Mouse (Mus musculus): Measurements from ENCODE around the gene Pgm5. TPM values are rescaled to one million over a fixed set of nuclear protein-coding genes. Genes with fewer than 3 reads are reported as not detected.

Gene Pgm5
- polyA plus RNA-seq, 1 experiment from 2014 or later, result 1.1 TPM

GRCm38 (mm10) chr19:24662346-24662745 lies 199.3 kb downstream of the Pgm5 start:
- Histone ChIP-seq H3K36me3 (no peaks in the 10 kb centered on the region), H3K4me3 (no peak overlapping the region), H3K27ac (no peak overlapping the region), H3K4me2 (replicated peaks) (no peak overlapping the region), H3K9me3 (no peaks in the 10 kb centered on the region), H3K9ac (no peak overlapping the region), H3K27me3 (replicated peaks) (no peaks in the 10 kb centered on the region), H3K4me1 (no peaks in the 10 kb centered on the region)
- 93% methylated on average over 2 of the region's 2 CpGs for WGBS
- ATAC-seq (ENCODE audit: low FRiP score, low read depth), result no peak

GRCm38 (mm10) chr19:24656981-24657380 lies 204.7 kb downstream of the Pgm5 start:
- no peak overlapping the region for H3K4me2 ChIP-seq (replicated peaks)
- 87% methylated on average over 3 of the region's 3 CpGs for WGBS

DNA sequence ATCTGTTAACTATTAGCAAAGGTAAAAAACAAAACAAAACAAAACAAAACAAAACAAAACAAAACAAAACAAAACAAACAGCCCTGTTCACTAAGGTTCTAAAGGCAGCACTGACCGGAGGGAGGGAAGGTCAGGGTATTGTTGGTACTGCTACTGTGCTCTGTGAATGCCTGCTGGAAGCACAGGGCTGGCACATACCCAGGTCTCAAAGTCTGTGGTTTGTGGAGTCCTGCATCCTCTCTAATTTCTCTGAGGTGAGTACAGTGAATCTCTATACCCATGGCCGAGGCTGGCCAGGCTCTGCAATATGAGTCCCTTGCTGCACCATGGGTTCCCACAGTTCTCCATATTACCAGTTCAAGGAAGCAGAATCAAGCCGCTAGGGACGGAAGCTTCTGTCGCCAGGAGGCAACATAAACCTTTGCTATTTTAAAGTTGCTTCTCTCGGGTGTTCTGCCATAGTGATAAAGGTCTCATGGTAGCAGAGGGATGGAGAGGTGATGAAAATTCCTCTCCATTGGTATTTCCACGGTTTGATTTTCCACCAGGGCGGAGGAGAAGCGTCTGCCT lies 208.3 kb downstream of the Pgm5 start:
- Histone ChIP-seq H3K27me3 (replicated peaks) (no peaks in the 10 kb centered on the region), H3K4me3 (no peak overlapping the region), H3K4me1 (0 out of 2 replicates have a peak, but pooled peaks cover 2% of the 10 kb centered on the region), H3K36me3 (no peaks in the 10 kb centered on the region), H3K4me2 (replicated peaks) (no peak overlapping the region), H3K27ac (no peak overlapping the region), H3K9me3 (no peaks in the 10 kb centered on the region), H3K9ac (no peak overlapping the region)
- 77% methylated on average over 9 of the region's 9 CpGs for WGBS
- ATAC-seq (ENCODE audit: low FRiP score, low read depth), result no peak

More at GRCm38 (mm10) chr19:24656981-24657380, 204.7 kb downstream of the Pgm5 start:
- Histone ChIP-seq H3K36me3 (no peaks in the 10 kb centered on the region), H3K9me3 (no peaks in the 10 kb centered on the region), H3K27me3 (replicated peaks) (no peaks in the 10 kb centered on the region), H3K9ac (no peak overlapping the region), H3K27ac (no peak overlapping the region), H3K4me3 (no peak overlapping the region), H3K4me1 (0 out of 2 replicates have a peak, but pooled peaks cover 2% of the 10 kb centered on the region)
- ATAC-seq (ENCODE audit: low FRiP score, low read depth), result no peak

DNA sequence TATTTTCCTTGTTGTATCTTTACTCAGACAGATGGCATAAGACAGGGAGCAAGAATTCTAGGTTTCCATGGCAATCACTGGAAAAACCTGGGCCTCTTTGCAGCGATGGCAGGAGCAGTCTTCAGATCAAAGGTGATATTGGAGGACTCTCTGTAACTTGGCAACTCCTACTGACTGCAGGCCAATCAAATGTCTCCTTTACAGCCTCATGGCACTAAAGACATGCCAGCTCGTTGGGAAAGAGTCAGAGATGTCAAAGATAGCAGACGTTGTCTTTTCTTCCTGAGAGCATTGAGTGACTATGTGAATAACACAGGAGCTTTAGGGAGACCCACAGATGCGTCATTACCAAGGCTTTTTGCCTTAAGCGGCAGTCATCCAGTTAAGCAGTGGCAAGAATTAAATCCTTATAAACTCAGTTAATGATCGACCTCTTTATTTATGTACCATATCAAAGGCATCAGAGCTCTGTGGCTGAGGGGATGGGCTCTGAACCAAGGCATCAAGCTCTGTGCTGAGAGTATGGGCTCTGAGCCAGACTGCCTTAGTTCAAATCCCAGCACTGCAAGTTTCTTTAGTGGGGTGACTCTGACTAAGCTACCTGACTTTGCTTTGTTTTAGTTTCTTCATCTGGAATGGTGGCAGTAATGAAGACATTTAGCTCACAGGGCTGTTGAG lies 209.2 kb downstream of the Pgm5 start:
- Histone ChIP-seq H3K4me2 (replicated peaks) (no peak overlapping the region), H3K4me3 (no peak overlapping the region), H3K9me3 (no peaks in the 10 kb centered on the region), H3K4me1 (0 out of 2 replicates have a peak, but pooled peaks cover 2% of the 10 kb centered on the region), H3K27me3 (replicated peaks) (no peaks in the 10 kb centered on the region), H3K27ac (no peak overlapping the region), H3K9ac (no peak overlapping the region), H3K36me3 (no peaks in the 10 kb centered on the region)
- no peak for ATAC-seq (ENCODE audit: low FRiP score, low read depth)
- 40% methylated on average over 6 of the region's 6 CpGs for WGBS

GRCm38 (mm10) chr19:24651595-24651994 lies 210.1 kb downstream of the Pgm5 start:
- no peak overlapping the region for H3K27ac ChIP-seq
- ATAC-seq (ENCODE audit: low FRiP score, low read depth), result no peak
- no peak overlapping the region for H3K4me2 ChIP-seq (replicated peaks)
- H3K27me3 ChIP-seq (replicated peaks), result no peaks in the 10 kb centered on the region
- H3K36me3 ChIP-seq, result no peaks in the 10 kb centered on the region
- no peak overlapping the region for H3K4me3 ChIP-seq
- 0 out of 2 replicates have a peak, but pooled peaks cover 2% of the 10 kb centered on the region for H3K4me1 ChIP-seq
- H3K9me3 ChIP-seq, result no peaks in the 10 kb centered on the region
- H3K9ac ChIP-seq, result no peak overlapping the region
- WGBS, result 54% methylated on average over 2 of the region's 2 CpGs

DNA sequence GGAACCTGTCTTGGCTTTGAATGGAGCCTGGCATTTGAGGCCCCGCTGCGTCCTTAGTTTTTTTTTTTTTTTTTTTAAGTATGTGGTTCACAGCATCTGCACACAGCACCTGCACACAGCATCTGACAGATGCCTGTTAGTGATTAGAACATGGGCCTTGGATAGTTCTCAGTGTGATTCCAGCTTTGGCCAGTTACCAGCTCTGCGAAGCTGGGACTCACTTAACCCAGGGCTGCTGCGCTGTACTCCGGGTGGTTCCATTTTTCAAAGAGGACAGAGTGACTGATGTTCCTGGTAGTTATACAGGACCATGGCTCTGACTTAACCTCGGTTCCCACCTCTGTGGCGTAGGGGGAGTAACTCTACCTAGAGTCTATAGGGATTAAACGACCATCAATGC lies 211.2 kb downstream of the Pgm5 start:
- WGBS, result 65% methylated on average over 8 of the region's 8 CpGs
- Histone ChIP-seq H3K4me2 (replicated peaks) (no peak overlapping the region), H3K27ac (no peak overlapping the region), H3K36me3 (no peaks in the 10 kb centered on the region), H3K27me3 (replicated peaks) (no peaks in the 10 kb centered on the region), H3K9ac (no peak overlapping the region), H3K4me1 (0 out of 2 replicates have a peak, but pooled peaks cover 2% of the 10 kb centered on the region), H3K9me3 (no peaks in the 10 kb centered on the region), H3K4me3 (no peak overlapping the region)
- no peak for ATAC-seq (ENCODE audit: low FRiP score, low read depth)

DNA sequence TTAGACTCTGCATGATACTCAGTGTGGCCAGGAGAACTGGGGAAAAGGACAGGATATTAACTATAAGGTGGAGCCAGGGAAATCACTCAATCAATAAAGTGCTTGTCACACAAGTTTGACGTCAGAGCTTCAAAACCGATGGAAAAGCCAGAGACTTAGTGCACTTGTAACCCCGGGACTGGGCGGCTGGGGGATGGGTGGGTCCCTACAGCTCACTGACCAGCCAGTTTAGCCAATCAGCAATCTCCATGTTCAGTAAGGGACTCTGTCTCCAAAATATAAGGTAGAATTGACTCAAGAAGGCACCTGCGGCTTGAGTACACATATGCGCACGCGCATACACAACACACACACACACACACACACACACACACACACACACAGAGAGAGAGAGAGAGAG lies 213.6 kb downstream of the Pgm5 start:
- Histone ChIP-seq H3K36me3 (no peaks in the 10 kb centered on the region), H3K9me3 (no peaks in the 10 kb centered on the region), H3K4me2 (replicated peaks) (no peak overlapping the region), H3K27ac (no peak overlapping the region), H3K9ac (no peak overlapping the region), H3K27me3 (replicated peaks) (no peaks in the 10 kb centered on the region), H3K4me3 (no peak overlapping the region), H3K4me1 (0 out of 2 replicates have a peak, but pooled peaks cover 2% of the 10 kb centered on the region)
- no peak for ATAC-seq (ENCODE audit: low FRiP score, low read depth)
- 83% methylated on average over 8 of the region's 8 CpGs for WGBS

DNA sequence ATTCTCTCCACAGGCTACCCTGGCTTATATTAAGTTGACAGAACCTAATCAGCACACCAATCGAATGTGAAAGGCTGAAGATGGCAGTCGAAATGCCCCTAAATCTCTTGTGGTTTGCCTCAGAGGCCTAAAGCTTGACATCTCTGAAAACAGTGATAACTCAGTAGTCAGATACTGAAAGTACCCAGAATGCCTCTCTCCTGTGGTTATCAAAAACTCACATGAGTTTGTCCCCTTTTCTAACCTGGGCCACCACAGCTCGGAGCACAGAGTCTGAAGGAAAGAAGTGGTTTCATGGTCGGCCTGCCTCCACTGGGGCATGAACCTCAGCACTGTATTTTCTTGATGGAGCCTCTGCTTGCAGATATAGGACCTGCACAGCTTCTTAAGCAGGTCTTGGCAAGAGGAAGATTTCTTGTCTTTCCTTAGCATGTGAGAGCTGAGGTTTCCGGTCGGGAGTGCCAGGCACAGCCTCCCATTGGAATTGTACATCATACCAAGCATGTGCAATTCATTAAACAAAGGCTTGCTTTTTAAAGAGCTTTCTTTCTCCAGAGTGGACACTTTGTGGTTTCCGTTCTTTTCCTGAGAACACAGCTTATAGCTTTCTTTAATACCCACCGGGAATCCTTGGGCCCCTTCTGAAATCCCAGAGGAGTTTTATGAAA lies 215.4 kb downstream of the Pgm5 start:
- 80% methylated on average over 8 of the region's 8 CpGs for WGBS
- no peak overlapping the region for H3K4me2 ChIP-seq (replicated peaks)
- H3K9me3 ChIP-seq, result no peaks in the 10 kb centered on the region
- no peak overlapping the region for H3K4me3 ChIP-seq
- no peak overlapping the region for H3K9ac ChIP-seq
- no peaks in the 10 kb centered on the region for H3K36me3 ChIP-seq
- H3K27me3 ChIP-seq (replicated peaks), result no peaks in the 10 kb centered on the region
- no peak overlapping the region for H3K27ac ChIP-seq
- no peaks in the 10 kb centered on the region for H3K4me1 ChIP-seq
- ATAC-seq (ENCODE audit: low FRiP score, low read depth), result no peak

DNA sequence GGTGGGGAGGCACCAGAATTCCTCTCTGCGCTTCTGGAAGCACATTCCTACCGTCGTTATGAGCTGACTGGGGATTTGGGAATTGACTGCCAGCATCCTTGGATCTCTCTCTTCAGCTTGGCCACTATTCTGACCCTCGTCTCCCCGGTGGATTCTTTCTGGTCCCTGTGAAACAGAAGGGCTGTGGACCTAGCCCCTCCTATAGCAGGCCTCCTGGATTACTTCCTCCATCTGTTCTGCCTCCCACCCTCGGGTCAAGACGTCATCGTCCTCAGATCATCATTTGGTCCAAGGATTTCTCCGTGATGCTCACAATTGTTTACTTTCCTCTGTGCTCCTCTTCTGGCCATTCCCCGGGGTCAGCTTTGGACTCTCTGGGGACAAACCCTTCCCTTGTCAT lies 216.7 kb downstream of the Pgm5 start:
- H3K4me1 ChIP-seq, result no peaks in the 10 kb centered on the region
- H3K36me3 ChIP-seq, result no peaks in the 10 kb centered on the region
- H3K4me2 ChIP-seq (replicated peaks), result no peak overlapping the region
- no peaks in the 10 kb centered on the region for H3K27me3 ChIP-seq (replicated peaks)
- H3K27ac ChIP-seq, result no peak overlapping the region
- ATAC-seq (ENCODE audit: low FRiP score, low read depth), result no peak
- no peak overlapping the region for H3K4me3 ChIP-seq
- no peaks in the 10 kb centered on the region for H3K9me3 ChIP-seq
- WGBS, result 69% methylated on average over 10 of the region's 10 CpGs
- H3K9ac ChIP-seq, result no peak overlapping the region

GRCm38 (mm10) chr19:24640982-24641381 lies 220.7 kb downstream of the Pgm5 start:
- Histone ChIP-seq H3K4me3 (no peak overlapping the region), H3K27ac (no peak overlapping the region), H3K27me3 (replicated peaks) (no peaks in the 10 kb centered on the region), H3K9me3 (no peaks in the 10 kb centered on the region), H3K4me1 (no peaks in the 10 kb centered on the region), H3K36me3 (no peaks in the 10 kb centered on the region), H3K4me2 (replicated peaks) (no peak overlapping the region), H3K9ac (no peak overlapping the region)
- 86% methylated on average over 6 of the region's 6 CpGs for WGBS
- ATAC-seq (ENCODE audit: low FRiP score, low read depth), result no peak

GRCm38 (mm10) chr19:24637988-24638387 lies 223.7 kb downstream of the Pgm5 start:
- H3K27me3 ChIP-seq (replicated peaks), result no peaks in the 10 kb centered on the region
- no peaks in the 10 kb centered on the region for H3K9me3 ChIP-seq
- H3K4me2 ChIP-seq (replicated peaks), result no peak overlapping the region
- ATAC-seq (ENCODE audit: low FRiP score, low read depth), result no peak
- no peak overlapping the region for H3K4me3 ChIP-seq
- WGBS, result 91% methylated on average over 6 of the region's 6 CpGs
- H3K36me3 ChIP-seq, result no peaks in the 10 kb centered on the region
- no peak overlapping the region for H3K9ac ChIP-seq
- H3K27ac ChIP-seq, result no peak overlapping the region
- H3K4me1 ChIP-seq, result no peaks in the 10 kb centered on the region

- ATAC-seq (ENCODE audit: low FRiP score, low read depth), result no peak
- Histone ChIP-seq H3K27me3 (replicated peaks) (no peaks in the 10 kb centered on the region), H3K9me3 (no peaks in the 10 kb centered on the region), H3K27ac (no peak overlapping the region), H3K9ac (no peak overlapping the region), H3K4me2 (replicated peaks) (no peak overlapping the region), H3K4me1 (no peaks in the 10 kb centered on the region), H3K36me3 (no peaks in the 10 kb centered on the region), H3K4me3 (no peak overlapping the region)
- WGBS, result 85% methylated on average over 10 of the region's 10 CpGs
Measured at GRCm38 (mm10) chr19:24636616-24637015, 225.0 kb downstream of the Pgm5 start.
